Mouse (Mus musculus) cerebellum, adult 9-11 months (tissue): ENCODE data around the gene Cyp2e1.
"Not testable (repeated sequence)": the region's sequence is repeated elsewhere in the genome, so short reads cannot be mapped to it uniquely, and the experiment has no call there.

Experiments used
- DNase-seq: peaks from one replicate; pipeline ENCODE4 v3.0.0; 2022

Cyp2e1 gene

GRCm38 (mm10) chr7:140763447-140764020 is at the start of gene Cyp2e1:
Gene Cyp2e1 (plus strand): TSS chr7:140763739.
- no peak for DNase-seq

GRCm38 (mm10) chr7:140717155-140718055 is 46.1 kb upstream of the Cyp2e1 start:
- DNase-seq: no peak

GRCm38 (mm10) chr7:140721095-140721494 is 42.4 kb upstream of the Cyp2e1 start:
- DNase-seq: no peak

GRCm38 (mm10) chr7:140725558-140725957 is 38.0 kb upstream of the Cyp2e1 start:
- DNase-seq: no peak

GRCm38 (mm10) chr7:140733162-140733561 is 30.4 kb upstream of the Cyp2e1 start:
- no peak for DNase-seq

GRCm38 (mm10) chr7:140747402-140747801 is 16.1 kb upstream of the Cyp2e1 start:
- no peak for DNase-seq

GRCm38 (mm10) chr7:140748116-140748826 is 15.3 kb upstream of the Cyp2e1 start:
- no peak for DNase-seq

- DNase-seq: no peak
Measured at GRCm38 (mm10) chr7:140748827-140749160, 14.7 kb upstream of the Cyp2e1 start.

- DNase-seq: no peak
Measured at GRCm38 (mm10) chr7:140754556-140754955, 9.0 kb upstream of the Cyp2e1 start.

- DNase-seq: no peak
Measured at GRCm38 (mm10) chr7:140756151-140756854, 7.2 kb upstream of the Cyp2e1 start.

GRCm38 (mm10) chr7:140760647-140761046 is 2.9 kb upstream of the Cyp2e1 start:
- no peak for DNase-seq

- DNase-seq: not testable (repeated sequence)
Measured at GRCm38 (mm10) chr7:140765391-140765790, 1.9 kb downstream of the Cyp2e1 start.

GRCm38 (mm10) chr7:140765888-140766739 is 2.6 kb downstream of the Cyp2e1 start:
- DNase-seq: no peak

GRCm38 (mm10) chr7:140780548-140780947 is 17.0 kb downstream of the Cyp2e1 start:
- DNase-seq: no peak

- DNase-seq: no peak
Measured at GRCm38 (mm10) chr7:140787406-140788052, 24.0 kb downstream of the Cyp2e1 start, which contains the start of gene Syce1. Gene Syce1 (minus strand): TSS chr7:140787852.

- DNase-seq: no peak
Measured at GRCm38 (mm10) chr7:140788053-140788435, 24.5 kb downstream of the Cyp2e1 start.

- no peak for DNase-seq
Measured at GRCm38 (mm10) chr7:140793541-140793940, 30.0 kb downstream of the Cyp2e1 start.

- no peak for DNase-seq
Measured at GRCm38 (mm10) chr7:140797619-140798018, 34.1 kb downstream of the Cyp2e1 start.

- DNase-seq: no peak
Measured at GRCm38 (mm10) chr7:140798212-140798611, 34.7 kb downstream of the Cyp2e1 start.

GRCm38 (mm10) chr7:140802629-140803028 is 39.1 kb downstream of the Cyp2e1 start:
- DNase-seq: no peak

GRCm38 (mm10) chr7:140805704-140806103 is 42.2 kb downstream of the Cyp2e1 start:
- peak; percentile 38 for DNase-seq
